Mouse (Mus musculus): ENCODE results near the gene Dync1li1.

- TF ChIP-seq CTCF (IDR thresholded peaks at IDR 0.05; ENCODE audit: insufficient read depth, low read length) (no peak), POLR2A (IDR thresholded peaks at IDR 0.05; ENCODE audit: borderline replicate concordance, extremely low read depth, low read depth, low read length) (no peak)
Observed at GRCm38 (mm10) chr9:114707805-114708204, 19.2 kb downstream of the Dync1li1 start.

All from lung, adult 2 months (tissue).